Mouse (Mus musculus) MEL (cell line): ENCODE results near the gene Hmcn2. TPM values are rescaled to one million over a fixed set of nuclear protein-coding genes. Genes with fewer than 3 reads are reported as not detected.

ENCODE experiments used
- DNase-seq: peaks from one replicate; pipeline ENCODE4 v3.0.0; 2011; ENCODE audit warnings: low read depth, low spot score
- H3K27ac ChIP-seq: 2 replicates; pipeline ENCODE4 v1.5.1; 2012; ENCODE audit warnings: low read depth, mild to moderate bottlenecking, control low read depth, low read length, moderate library complexity; ENCODE audit not compliant: control insufficient read depth
- H3K27me3 ChIP-seq, 2 experiments: fragments of 150-350 bp in 1 of 2; sonication (generic) in 1 of 2; 2 replicates each; pipeline ENCODE4 v1.6.1; 2012; ENCODE audit warnings: low read length in 2 of 2, mild to moderate bottlenecking in 2 of 2, improper control_type of control experiment in 1 of 2, moderate library complexity in 1 of 2; ENCODE audit not compliant: insufficient read depth in 2 of 2, control insufficient read depth in 1 of 2
- H3K36me3 ChIP-seq, 2 experiments: 2 replicates each; pipeline ENCODE4 v1.6.1; 2012 to 2014; ENCODE audit warnings: low read length in 2 of 2, improper control_type of control experiment in 1 of 2, inconsistent platforms in 1 of 2, mild to moderate bottlenecking in 1 of 2; ENCODE audit not compliant: insufficient read depth in 2 of 2, control insufficient read depth in 1 of 2
- H3K4me1 ChIP-seq, 2 experiments: fragments of 150-350 bp in 1 of 2; sonication (generic) in 1 of 2; 2 replicates each; pipeline ENCODE4 v1.6.1; 2012; ENCODE audit warnings: low read length in 2 of 2, improper control_type of control experiment in 1 of 2, mild to moderate bottlenecking in 1 of 2; ENCODE audit not compliant: insufficient read depth in 2 of 2, control insufficient read depth in 1 of 2
- H3K4me3 ChIP-seq, 2 experiments: fragments of 150-350 bp in 1 of 2; sonication (generic) in 1 of 2; 2 replicates each; pipeline ENCODE4 v1.5.1; 2012; ENCODE audit warnings: low read depth in 2 of 2, low read length in 2 of 2, mild to moderate bottlenecking in 2 of 2, moderate library complexity in 2 of 2, control low read depth in 1 of 2, improper control_type of control experiment in 1 of 2; ENCODE audit not compliant: control insufficient read depth in 1 of 2, insufficient read depth in 1 of 2
- H3K79me2 ChIP-seq: 2 replicates; pipeline ENCODE4 v1.6.1; 2012; ENCODE audit warnings: mild to moderate bottlenecking, low read length, moderate library complexity; ENCODE audit not compliant: control insufficient read depth, poor library complexity, insufficient read depth
- H3K9ac ChIP-seq: 2 replicates; pipeline ENCODE4 v1.6.1; 2012; ENCODE audit warnings: low read depth, mild to moderate bottlenecking, control low read depth, low read length, moderate library complexity; ENCODE audit not compliant: control insufficient read depth, poor library complexity, severe bottlenecking
- H3K9me3 ChIP-seq: fragments of 150-350 bp; sonication (generic); replicated peaks from 2 replicates; pipeline ENCODE4 v1.6.1; 2012; ENCODE audit warnings: mild to moderate bottlenecking, low read length, improper control_type of control experiment, moderate library complexity; ENCODE audit not compliant: insufficient read depth
- CTCF ChIP-seq, 3 experiments: IDR thresholded peaks in 2 of 3; conservative IDR thresholded peaks in 1 of 3; 2 replicates each; pipeline ENCODE4 v1.5.1; 2011 to 2012; ENCODE audit warnings: low read length in 3 of 3, low read depth in 2 of 3, mild to moderate bottlenecking in 2 of 3, improper control_type of control experiment in 1 of 3, inconsistent platforms in 1 of 3, mixed read lengths in 1 of 3, moderate library complexity in 1 of 3; ENCODE audit not compliant: control insufficient read depth in 1 of 3, insufficient read depth in 1 of 3, poor library complexity in 1 of 3, severe bottlenecking in 1 of 3
- ELF1 ChIP-seq: IDR thresholded peaks from 2 replicates; pipeline ENCODE4 v1.6.1; 2014; ENCODE audit warnings: low read depth, mild to moderate bottlenecking, inconsistent platforms, low read length, improper control_type of control experiment, moderate library complexity
- EP300 ChIP-seq, 2 experiments: IDR thresholded peaks; 2 replicates each; pipeline ENCODE4 v1.6.1; 2011; ENCODE audit warnings: improper control_type of control experiment in 2 of 2, low read length in 2 of 2, low read depth in 1 of 2, mild to moderate bottlenecking in 1 of 2
- ETS1 ChIP-seq: IDR thresholded peaks from 2 replicates; pipeline ENCODE4 v1.6.1; 2012; ENCODE audit warnings: low read depth, mild to moderate bottlenecking, inconsistent platforms, low read length, improper control_type of control experiment, moderate library complexity
- GABPA ChIP-seq: IDR thresholded peaks from 2 replicates; pipeline ENCODE4 v1.6.1; 2012; ENCODE audit warnings: low read depth, mild to moderate bottlenecking, inconsistent platforms, low read length, improper control_type of control experiment, moderate library complexity
- MAFK ChIP-seq: IDR thresholded peaks from 2 replicates; pipeline ENCODE4 v1.6.1; 2011; ENCODE audit warnings: low read depth, mild to moderate bottlenecking, low read length, improper control_type of control experiment, borderline replicate concordance
- NRF1 ChIP-seq: IDR thresholded peaks from 2 replicates; pipeline ENCODE4 v1.6.1; 2014; ENCODE audit warnings: low read depth, mild to moderate bottlenecking, inconsistent platforms, low read length, improper control_type of control experiment, moderate library complexity; ENCODE audit not compliant: poor library complexity, insufficient read depth, severe bottlenecking
- POLR2A ChIP-seq, 2 experiments: IDR thresholded peaks; 2 replicates each; pipeline ENCODE4 v1.6.1; 2011 to 2012; ENCODE audit warnings: low read length in 2 of 2, mild to moderate bottlenecking in 2 of 2, control low read depth in 1 of 2, improper control_type of control experiment in 1 of 2, low read depth in 1 of 2, moderate library complexity in 1 of 2; ENCODE audit not compliant: control insufficient read depth in 1 of 2, insufficient read depth in 1 of 2, poor library complexity in 1 of 2
- POLR2AphosphoS5 ChIP-seq: IDR thresholded peaks from 2 replicates; pipeline ENCODE4 v1.6.1; 2012; ENCODE audit warnings: low read depth, borderline replicate concordance, mild to moderate bottlenecking, inconsistent platforms, low read length, moderate library complexity, mixed read lengths
- RAD21 ChIP-seq: IDR thresholded peaks from 2 replicates; pipeline ENCODE4 v1.6.1; 2011; ENCODE audit warnings: mild to moderate bottlenecking, low read depth, low read length, improper control_type of control experiment
- TBP ChIP-seq: IDR thresholded peaks from 2 replicates; pipeline ENCODE4 v1.8.0; 2011; ENCODE audit warnings: low read depth, low read length, improper control_type of control experiment
- TCF12 ChIP-seq: IDR thresholded peaks from 2 replicates; pipeline ENCODE4 v1.6.1; 2014; ENCODE audit warnings: low read depth, mild to moderate bottlenecking, inconsistent platforms, low read length, improper control_type of control experiment, moderate library complexity
- ZMIZ1 ChIP-seq: IDR thresholded peaks from 2 replicates; pipeline ENCODE4 v1.6.1; 2012; ENCODE audit warnings: low read depth, mild to moderate bottlenecking, inconsistent platforms, low read length, improper control_type of control experiment, moderate library complexity
- ZNF384 ChIP-seq: IDR thresholded peaks from 2 replicates; pipeline ENCODE4 v1.6.1; 2012; ENCODE audit warnings: low read depth, mild to moderate bottlenecking, inconsistent platforms, low read length, improper control_type of control experiment
- polyA plus RNA-seq, 2 experiments: library from polyadenylated mRNA; stranded (reverse) in 1 of 2; unstranded in 1 of 2; fragments of >175 nt in 1 of 2; fragments of >200 nt in 1 of 2; gene quantifications; 2 replicates each; pipeline versions ENCODE4 v1.2.1 to v1.2.4; 2012; ENCODE audit warnings: low replicate concordance in 2 of 2, low read depth in 1 of 2; ENCODE audit not compliant: insufficient read length in 2 of 2, insufficient read depth in 1 of 2, missing spikeins in 1 of 2
- total RNA-seq: library from RNA; depleted of rRNA; stranded (reverse); fragments of 300-350 nt; gene quantifications from 2 replicates; pipeline ENCODE4 v1.2.3, GENCODE M21; 2012

The Hmcn2 gene
- total and polyA plus RNA-seq, 3 experiments: 0.18 TPM; not detected in 2

DNA sequence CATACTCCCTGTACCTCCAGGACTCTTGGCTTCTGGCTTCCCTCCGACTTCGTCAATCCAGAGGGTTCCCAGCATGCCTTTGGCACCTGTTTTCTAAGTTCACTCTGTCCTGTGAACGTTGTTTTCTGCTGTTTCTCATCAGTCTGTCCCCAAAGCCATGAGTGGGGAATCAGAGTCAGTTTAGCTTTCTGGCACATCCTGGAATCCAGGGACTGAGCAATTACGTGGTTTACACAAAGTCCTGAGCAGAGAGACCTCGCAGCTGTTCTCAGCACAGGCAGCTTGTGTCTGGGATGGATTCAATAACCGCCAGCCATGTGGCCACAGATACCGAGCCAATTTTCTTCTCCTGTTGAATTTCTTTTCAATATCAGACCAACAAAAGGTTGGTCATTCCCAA lies 53.0 kb downstream of the Hmcn2 start:
- DNase-seq: no peak
- no peak for TF ChIP-seq EP300 (IDR thresholded peaks at IDR 0.05; ENCODE audit: low read depth in 1 of 2, low read length in 2 of 2)
- no peak for TF ChIP-seq TBP
- no peak for TF ChIP-seq ETS1
- TF ChIP-seq NRF1: no peak
- TF ChIP-seq RAD21: no peak
- no peak for TF ChIP-seq GABPA
- no peak for TF ChIP-seq TCF12
- TF ChIP-seq ZMIZ1: no peak
- no peaks in the 10 kb centered on the region for H3K9me3 ChIP-seq
- no peak overlapping the region for H3K9ac ChIP-seq
- H3K27me3 ChIP-seq: peaks cover 0 to 1% of the 10 kb centered on the region in 2 experiments; a peak in 1 of 4 replicates
- no peaks in the 10 kb centered on the region for H3K4me1 ChIP-seq
- H3K36me3 ChIP-seq: no peaks in the 10 kb centered on the region
- no peaks in the 10 kb centered on the region for H3K79me2 ChIP-seq
- H3K27ac ChIP-seq: no peak overlapping the region
- no peak overlapping the region for H3K4me3 ChIP-seq

DNA sequence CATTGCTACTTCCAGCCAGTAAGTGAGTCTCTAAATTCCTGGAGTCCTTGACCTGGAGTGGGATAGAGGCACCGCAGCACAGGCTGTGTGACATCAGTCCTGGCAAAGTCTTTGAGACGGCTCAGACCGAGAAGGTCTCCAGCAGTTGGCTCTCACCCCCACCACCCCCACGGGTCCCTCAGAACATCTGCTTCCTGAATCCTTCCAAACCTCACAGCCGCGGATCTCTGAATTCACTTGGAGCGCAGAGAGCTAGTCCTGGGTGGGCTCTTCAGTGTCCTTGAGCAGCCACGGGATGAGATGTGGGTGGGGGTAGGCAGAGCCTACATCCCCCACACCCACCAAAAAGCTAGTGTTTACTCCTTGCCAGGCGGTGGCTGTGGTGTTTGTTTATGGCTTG lies 57.2 kb downstream of the Hmcn2 start:
- no peaks in the 10 kb centered on the region for H3K79me2 ChIP-seq
- peaks cover 0 to 1% of the 10 kb centered on the region in 2 experiments; a peak in 1 of 4 replicates for H3K27me3 ChIP-seq
- no peaks in the 10 kb centered on the region for H3K4me1 ChIP-seq
- TF ChIP-seq ZNF384: no peak
- TF ChIP-seq ETS1: no peak
- H3K4me3 ChIP-seq: no peak overlapping the region
- no peak overlapping the region for H3K9ac ChIP-seq
- H3K9me3 ChIP-seq: no peaks in the 10 kb centered on the region
- DNase-seq: no peak
- no peak overlapping the region for H3K27ac ChIP-seq
- H3K36me3 ChIP-seq: no peaks in the 10 kb centered on the region

DNA sequence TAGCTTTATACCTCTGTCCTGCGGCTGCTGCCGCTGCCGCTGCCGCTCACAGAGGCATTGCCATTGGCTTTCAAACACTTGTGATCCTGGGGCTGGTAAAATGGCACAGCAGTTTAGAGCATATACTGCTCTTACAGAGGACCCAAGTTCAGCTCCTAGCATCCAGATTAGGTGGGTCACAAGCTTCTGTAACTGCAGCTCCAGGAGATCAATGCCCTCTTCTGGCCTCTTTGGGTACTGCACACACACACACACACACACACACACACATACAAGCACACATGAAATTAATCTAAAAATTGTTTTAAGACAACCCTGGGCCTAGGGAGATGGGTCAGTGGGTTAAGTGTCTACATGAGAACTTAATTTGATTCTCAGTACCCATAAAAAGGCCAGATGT lies 58.0 kb downstream of the Hmcn2 start:
- Histone ChIP-seq H3K9ac (no peak overlapping the region), H3K27ac (no peak overlapping the region), H3K27me3 (peaks cover 0 to 1% of the 10 kb centered on the region in 2 experiments; a peak in 1 of 4 replicates), H3K36me3 (no peaks in the 10 kb centered on the region), H3K79me2 (no peaks in the 10 kb centered on the region), H3K4me3 (no peak overlapping the region), H3K9me3 (no peaks in the 10 kb centered on the region), H3K4me1 (no peaks in the 10 kb centered on the region)
- no peak for TF ChIP-seq RAD21
- TF ChIP-seq POLR2AphosphoS5: no peak
- TF ChIP-seq GABPA: no peak
- TF ChIP-seq MAFK: no peak
- TF ChIP-seq CTCF (IDR thresholded peaks at IDR 0.05 in 2 of 3, conservative IDR thresholded peaks at IDR 0.05 in 1 of 3; ENCODE audit: control insufficient read depth in 1 of 3, insufficient read depth in 1 of 3, low read depth in 2 of 3, low read length in 3 of 3, poor library complexity in 1 of 3, severe bottlenecking in 1 of 3): peak in 2 of 3 experiments; percentile 1 to 18; a peak in 1 of 6 replicates
- no peak for TF ChIP-seq ZNF384
- TF ChIP-seq POLR2A (IDR thresholded peaks at IDR 0.05; ENCODE audit: control insufficient read depth in 1 of 2, insufficient read depth in 1 of 2, low read depth in 1 of 2, low read length in 2 of 2, poor library complexity in 1 of 2): no peak
- TF ChIP-seq ELF1: no peak
- DNase-seq: no peak
